Mouse (Mus musculus): ENCODE measurements around the gene Daam1.

Gene Daam1

GRCm38 (mm10) chr12:71998653-71999052 lies 167.8 kb downstream of the Daam1 start:
- no peak for DNase-seq (ENCODE audit: low spot score)

DNA sequence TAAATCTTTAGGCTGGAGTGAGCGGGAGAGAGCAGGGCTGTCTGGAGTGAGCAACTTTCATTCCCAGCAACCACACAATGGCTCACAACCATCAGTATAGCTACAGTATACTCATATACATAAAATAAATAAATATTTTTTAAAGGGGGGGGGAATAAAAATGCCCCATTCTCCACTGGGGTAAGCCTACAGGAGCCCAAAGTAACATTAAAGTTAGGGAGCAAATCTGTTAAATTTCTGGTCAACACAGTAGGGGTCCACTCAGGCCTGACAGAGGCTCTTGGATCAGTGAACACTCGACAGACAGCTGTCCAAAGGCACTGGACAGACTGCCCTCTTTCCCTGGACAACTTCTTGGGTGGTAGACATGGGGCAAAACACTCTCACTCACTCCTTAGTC lies 168.8 kb downstream of the Daam1 start:
- DNase-seq (ENCODE audit: low spot score) = no peak

GRCm38 (mm10) chr12:72001811-72002210 lies 170.9 kb downstream of the Daam1 start:
- DNase-seq (ENCODE audit: low spot score) = no peak

- DNase-seq (ENCODE audit: low spot score) = no peak
These were observed 174.4 kb downstream of the Daam1 start for GRCm38 (mm10) chr12:72005307-72005706.

DNA sequence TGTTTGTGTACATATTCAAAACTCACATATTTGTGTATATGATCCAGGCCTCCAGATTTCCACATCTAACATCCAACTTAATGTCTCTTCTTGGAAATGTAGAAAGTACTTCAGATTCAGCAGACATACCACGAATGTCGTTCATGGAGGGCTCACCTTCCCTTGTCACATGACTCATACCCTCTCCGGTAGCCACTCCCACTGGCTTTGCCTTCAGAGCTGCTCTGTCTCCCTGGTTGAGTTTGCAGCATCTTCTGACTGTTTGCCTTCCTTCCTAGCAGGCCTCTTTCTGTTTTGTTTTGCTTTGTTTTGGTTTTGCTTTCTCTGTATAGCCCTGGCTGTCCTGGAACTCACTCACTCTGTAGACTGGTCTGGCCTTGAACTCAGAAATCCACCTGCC lies 176.8 kb downstream of the Daam1 start:
- DNase-seq (ENCODE audit: low spot score) = no peak

GRCm38 (mm10) chr12:72009051-72009902 lies 178.4 kb downstream of the Daam1 start:
- no peak for DNase-seq (ENCODE audit: low spot score)

GRCm38 (mm10) chr12:72011404-72011803 lies 180.5 kb downstream of the Daam1 start:
- DNase-seq (ENCODE audit: low spot score) = no peak

DNA sequence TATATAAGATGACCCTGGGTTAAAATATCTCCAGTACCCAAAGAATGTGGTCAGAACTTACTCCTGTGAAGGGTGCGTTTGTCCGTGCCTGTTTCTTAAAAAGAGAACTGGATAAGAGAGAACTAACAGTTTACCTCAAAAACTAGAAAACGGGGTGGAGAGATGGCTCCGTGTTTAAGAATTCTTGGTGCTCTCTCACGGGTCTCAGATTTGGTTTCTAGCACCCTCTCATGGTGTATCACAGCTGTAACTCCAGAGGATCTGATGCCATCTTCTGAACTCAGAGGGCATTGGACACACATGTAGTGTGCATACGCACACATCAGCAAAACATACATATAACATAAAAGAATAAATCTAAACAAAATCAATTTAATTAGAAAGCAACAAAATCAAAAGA lies 181.2 kb downstream of the Daam1 start:
- no peak for DNase-seq (ENCODE audit: low spot score)

DNA sequence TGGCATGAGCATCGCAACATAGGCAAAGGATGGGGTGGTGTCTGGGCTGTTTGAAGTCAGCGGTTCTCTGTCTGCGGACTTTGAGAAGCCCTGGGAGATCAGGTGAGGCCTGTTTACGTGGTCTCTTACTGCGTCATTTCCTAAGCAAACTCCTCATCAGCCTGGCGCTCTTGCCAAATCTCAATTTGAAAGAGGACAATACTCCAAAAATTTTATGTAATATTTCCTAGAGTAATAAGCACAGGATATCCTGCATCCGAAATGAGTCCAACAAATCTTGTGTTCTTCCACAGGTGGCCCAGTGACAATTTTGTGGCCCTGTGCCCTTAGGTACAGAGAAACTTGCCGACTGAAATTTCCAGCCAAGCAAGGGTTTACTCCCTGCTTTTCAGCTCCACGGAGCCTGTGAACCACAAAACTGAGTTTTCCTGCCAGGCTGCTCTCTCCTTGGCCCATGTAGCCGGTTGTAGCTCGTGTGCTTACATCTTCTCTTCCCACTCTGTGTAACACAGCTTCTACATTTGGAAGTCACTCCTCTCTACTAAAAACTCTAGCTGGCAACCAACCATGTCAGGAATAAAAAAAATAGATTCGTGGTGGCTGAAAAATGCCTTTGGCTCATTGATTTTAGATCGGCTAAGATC lies 183.0 kb downstream of the Daam1 start:
- DNase-seq (ENCODE audit: low spot score) = no peak

DNA sequence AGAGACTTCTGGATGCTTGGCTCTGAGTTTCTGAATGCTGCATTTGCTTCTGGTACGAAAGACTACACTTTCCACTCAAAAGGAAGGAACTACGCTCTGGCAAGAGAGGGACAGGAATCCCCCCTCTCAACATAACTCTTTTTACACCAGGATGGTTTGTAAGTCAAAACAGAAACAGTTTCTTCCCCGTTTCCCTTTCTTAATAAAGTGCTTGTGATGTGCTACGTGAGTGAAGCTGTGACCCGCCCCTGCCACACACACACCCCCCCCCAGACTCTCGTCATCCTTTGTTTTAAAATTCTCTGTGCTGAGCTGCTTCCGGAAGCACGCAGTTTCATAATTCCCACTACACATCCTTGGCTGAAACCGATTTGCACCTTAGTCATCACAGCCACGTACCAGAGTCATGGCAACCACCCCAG lies 183.5 kb downstream of the Daam1 start:
- no peak for DNase-seq (ENCODE audit: low spot score)

GRCm38 (mm10) chr12:72015296-72015695 lies 184.4 kb downstream of the Daam1 start:
- no peak for DNase-seq (ENCODE audit: low spot score)

- no peak for DNase-seq (ENCODE audit: low spot score)
These were observed 189.4 kb downstream of the Daam1 start for GRCm38 (mm10) chr12:72020285-72020684.

DNA sequence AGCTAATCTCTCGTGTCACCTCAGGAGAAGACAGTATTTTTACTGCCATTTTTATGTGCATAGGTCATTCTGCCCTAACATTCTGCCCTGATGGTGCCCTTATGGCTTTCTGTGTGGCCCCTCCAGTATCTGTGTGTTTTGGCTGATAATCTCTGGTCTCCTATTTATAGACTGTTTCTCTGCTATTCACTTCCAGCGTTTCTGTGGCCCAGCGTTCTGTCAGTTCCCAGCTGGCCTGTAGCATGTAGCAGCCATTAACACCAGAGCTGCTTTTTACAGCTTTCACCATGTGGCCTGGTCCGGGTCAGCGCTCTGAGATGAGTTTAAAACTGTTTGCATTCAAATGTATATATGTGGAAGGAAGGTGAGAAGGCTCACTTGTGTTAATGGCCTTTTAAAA lies 190.7 kb downstream of the Daam1 start:
- no peak for DNase-seq (ENCODE audit: low spot score)

DNA sequence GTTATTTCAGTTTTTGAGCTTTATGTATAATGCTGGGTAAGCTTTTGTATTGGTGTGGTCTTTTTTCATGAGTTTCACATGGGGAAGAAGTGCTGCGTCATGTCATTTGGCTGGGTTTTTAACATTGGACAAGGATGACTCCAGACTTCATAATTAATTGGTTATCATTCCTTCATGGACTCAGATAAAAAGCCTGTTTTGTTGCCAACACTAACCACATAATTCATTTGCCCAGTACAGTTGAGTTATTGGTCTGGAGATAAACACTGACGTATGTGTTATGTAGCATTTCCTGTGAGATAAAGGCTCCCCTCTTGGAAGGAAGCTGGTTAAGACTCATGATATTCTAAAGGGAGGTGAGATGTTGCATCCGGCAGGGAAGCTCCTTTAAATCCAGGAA lies 191.9 kb downstream of the Daam1 start:
- no peak for DNase-seq (ENCODE audit: low spot score)

DNA sequence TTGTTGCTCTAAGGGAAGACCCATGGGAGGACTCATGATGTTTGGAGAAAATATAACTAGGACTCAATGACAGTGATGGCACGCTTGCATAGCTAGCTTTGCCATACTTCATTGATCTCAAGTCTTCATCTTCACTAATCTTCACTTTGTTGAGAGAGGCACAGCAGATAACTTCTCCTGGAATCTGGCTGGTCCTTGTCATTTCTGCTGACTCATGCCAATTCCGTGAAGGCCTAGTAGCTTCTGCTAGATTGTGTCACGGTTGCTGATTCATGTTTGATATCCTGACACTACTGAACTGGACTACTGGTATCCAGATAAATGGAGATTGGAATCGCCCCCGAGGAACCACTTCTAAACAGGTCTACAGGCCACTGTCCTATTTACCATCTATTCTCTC lies 192.7 kb downstream of the Daam1 start:
- no peak for DNase-seq (ENCODE audit: low spot score)

DNA sequence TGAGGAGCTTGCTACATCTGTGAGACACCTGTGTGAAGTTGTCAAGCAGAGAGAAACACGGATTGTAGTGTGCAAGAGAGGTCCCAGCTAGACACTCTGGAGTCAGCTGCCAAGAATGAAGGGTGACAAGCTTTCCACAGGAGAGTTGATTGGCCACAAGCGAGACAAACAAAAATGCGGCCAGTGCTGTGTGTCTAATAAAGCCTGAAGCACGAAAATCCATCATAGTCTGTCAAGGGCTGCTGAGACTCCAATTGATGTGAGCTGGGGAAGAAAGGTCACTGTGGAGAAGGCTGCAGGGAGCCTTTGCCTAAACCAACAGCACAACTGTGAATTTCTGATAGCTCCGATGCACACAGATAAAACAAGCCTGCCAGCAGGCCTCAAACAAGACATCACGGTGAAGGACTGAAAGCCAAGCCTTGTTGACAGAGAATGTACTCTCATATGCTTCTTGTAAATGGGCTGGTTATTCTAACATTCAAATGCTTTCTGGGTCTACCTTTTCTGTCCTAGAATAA lies 194.5 kb downstream of the Daam1 start:
- no peak for DNase-seq (ENCODE audit: low spot score)

- DNase-seq (ENCODE audit: low spot score) = no peak
These were observed 200.3 kb downstream of the Daam1 start for GRCm38 (mm10) chr12:72031171-72031570.

- no peak for DNase-seq (ENCODE audit: low spot score)
These were observed 200.9 kb downstream of the Daam1 start for GRCm38 (mm10) chr12:72031794-72032193.

DNA sequence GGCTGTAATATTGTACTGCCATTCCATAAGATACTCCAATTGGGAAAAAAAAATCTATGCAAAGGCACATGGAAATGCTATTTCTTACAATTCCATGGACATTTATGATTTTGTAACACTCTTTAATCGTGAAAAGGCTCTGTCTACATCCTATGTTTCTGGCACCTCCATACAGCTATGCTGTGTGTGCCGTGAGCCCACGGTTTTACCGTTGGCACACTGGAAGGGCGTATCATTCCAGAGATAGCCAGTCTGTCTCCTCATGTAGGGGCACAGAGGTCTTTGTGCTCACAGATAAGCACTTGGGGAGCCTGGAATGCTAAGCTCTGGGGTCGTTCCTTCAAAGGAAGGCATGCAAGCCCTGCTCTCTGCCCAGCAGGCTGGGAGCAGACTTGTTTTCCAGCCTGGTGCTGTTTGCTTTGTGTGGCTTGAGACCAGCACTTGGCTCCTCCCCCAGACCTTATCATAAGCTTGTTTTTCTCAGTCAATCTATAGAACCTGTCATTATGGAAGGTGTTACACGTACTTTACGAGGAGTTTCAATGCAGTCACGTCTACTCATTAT lies 205.3 kb downstream of the Daam1 start:
- no peak for DNase-seq (ENCODE audit: low spot score)

- DNase-seq (ENCODE audit: low spot score) = no peak
These were observed 206.2 kb downstream of the Daam1 start for GRCm38 (mm10) chr12:72037049-72037448.

- DNase-seq (ENCODE audit: low spot score) = no peak
These were observed 208.0 kb downstream of the Daam1 start for GRCm38 (mm10) chr12:72038866-72039265.

- no peak for DNase-seq (ENCODE audit: low spot score)
These were observed 208.6 kb downstream of the Daam1 start for GRCm38 (mm10) chr12:72039501-72039900.

DNA sequence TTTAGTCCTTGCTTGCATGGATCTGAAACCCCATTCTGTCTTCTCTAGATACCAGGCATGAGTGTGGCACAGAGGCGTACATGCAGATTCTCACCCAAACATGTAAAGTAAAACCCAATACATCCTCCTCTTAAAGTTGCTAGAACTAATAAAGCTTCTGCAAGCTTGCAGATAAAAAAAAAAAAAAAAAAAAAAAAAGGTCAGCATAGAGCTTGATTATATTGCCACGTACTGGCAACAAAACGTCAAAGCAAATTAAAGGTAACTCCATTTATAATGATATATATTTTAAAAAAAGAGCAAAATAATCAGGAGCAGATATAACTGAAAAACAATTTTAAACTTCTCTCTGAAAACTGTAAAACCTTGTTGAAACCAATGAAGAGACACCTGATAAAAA lies 210.4 kb downstream of the Daam1 start:
- no peak for DNase-seq (ENCODE audit: low spot score)

All from urinary bladder, postnatal 25 days (tissue).